Mouse (Mus musculus) 3134 (cell line): Measurements from ENCODE around the gene AC170998.1.

ENCODE experiments used
- DNase-seq: peaks from one replicate; pipeline ENCODE4 v3.0.0-alpha.2; 2011; ENCODE audit warnings: low spot score; ENCODE audit not compliant: insufficient read length; ENCODE audit errors: extremely low read depth

The AC170998.1 gene

GRCm38 (mm10) chr17:28725783-28726182 lies at the start of gene AC170998.1:
Gene AC170998.1, plus strand, starts transcription at chr17:28726083.
- no peak for DNase-seq

DNA sequence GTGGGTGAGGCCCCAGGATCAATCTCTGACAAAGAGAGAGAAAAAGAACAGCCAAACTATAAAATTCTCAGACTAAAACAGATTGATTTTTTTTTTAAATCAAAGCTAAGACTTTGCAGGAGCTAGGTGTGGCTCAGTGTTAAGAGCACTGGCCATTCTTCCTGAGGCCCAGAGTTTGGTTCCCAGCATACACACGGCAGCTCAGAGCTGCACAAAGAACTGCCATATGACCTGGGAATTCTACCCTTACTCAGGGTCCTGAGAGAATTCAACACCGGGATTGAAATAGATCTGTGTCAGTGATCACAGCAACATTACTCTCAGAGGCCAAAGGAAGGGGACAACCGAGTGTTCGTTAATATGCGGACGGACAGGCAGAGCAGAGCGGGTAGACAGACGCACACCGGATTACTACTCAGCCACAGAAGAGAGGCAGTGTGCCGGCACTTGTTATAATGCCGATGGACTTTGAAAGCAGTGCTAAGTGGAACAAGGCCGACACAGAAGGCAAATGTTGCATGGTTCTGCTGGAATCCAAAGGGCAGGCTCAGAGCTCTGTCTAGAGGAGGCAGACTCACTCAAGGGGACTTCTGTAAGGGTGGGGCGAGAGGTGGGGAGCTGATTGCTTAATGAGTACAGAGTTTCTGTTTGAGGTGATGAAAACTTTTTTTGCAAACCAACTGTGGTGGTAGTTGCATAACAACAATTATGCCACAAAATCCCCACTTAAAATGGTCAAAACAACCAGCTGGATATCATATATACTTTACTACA lies 43.4 kb upstream of the AC170998.1 start:
- DNase-seq: no peak

DNA sequence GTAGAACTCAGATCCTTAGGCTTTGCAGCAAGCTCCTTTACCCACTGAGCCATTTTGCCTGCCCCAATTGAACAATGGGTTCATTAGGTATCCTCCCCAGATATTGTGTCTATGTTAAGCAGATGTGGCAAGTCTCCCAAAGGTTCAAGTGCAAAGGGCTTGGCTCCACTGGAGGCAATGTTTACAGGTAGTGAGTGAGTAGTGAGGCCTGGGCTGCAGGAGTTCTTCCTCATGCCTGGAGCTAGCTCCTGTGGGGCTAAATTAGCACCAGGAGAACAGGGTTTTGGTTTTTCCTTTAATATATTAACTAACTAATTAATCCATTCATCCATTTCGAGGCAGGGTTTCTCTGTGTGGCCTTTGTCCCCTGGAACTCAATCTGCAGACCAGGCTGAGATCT lies 42.3 kb upstream of the AC170998.1 start:
- no peak for DNase-seq

DNA sequence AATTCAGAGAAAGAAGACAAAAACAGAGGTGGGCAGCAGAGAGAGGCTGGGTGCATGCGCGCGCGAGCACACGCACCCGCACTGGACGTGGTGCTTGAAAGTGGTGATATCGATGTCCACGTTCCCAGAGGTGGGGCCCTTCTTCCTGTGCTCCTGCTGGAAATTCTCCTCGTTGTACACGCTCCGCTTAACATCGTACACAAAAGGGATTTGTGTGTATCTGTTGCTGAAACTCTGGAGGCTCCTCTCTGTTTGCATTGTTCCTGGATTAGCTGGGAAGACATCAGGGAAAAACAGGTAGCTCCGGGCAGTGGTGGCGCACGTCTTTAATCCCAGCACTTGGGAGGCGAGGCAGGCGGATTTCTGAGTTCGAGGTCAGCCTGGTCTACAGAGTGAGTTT lies 41.3 kb upstream of the AC170998.1 start:
- no peak for DNase-seq

- no peak for DNase-seq
Observed at GRCm38 (mm10) chr17:28687354-28687753, 38.5 kb upstream of the AC170998.1 start.

DNA sequence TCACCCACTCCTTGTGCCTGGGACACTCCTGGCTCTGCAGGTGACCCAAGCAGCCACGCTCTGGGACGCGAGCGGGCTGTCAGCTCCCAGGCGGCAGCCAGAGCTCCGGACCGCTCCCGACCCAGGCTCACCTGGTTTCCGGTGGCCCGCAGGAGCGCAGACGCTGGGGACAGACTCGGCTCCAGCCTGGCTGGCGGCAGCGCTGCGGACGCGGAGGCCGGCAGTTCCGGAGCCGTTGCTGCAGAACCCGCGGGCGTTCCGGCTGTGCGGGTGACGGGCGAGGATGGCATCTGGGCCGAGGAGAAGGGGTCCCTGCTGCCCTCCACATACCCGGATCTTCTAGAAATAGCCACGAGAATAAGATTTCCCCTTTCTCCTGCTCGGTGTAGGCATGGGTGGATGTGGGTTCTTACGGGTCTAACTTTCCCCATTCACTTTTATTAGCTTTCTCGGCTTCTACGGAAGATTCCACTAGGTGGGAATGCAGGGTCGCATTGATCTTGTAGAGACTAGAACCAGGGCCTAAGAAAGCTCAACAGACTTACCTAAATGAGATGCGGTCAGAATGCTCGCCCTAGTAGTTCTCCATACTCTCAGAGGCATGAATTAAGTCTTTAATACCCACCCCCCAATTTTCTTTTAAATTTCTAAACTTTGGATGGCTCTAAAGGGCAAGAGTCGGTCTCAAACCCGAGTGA lies 36.1 kb upstream of the AC170998.1 start, which contains the start of gene Slc26a8:
Gene Slc26a8, minus strand, starts transcription at position 648 of the 698 bp plus-strand sequence.
- DNase-seq: no peak

DNA sequence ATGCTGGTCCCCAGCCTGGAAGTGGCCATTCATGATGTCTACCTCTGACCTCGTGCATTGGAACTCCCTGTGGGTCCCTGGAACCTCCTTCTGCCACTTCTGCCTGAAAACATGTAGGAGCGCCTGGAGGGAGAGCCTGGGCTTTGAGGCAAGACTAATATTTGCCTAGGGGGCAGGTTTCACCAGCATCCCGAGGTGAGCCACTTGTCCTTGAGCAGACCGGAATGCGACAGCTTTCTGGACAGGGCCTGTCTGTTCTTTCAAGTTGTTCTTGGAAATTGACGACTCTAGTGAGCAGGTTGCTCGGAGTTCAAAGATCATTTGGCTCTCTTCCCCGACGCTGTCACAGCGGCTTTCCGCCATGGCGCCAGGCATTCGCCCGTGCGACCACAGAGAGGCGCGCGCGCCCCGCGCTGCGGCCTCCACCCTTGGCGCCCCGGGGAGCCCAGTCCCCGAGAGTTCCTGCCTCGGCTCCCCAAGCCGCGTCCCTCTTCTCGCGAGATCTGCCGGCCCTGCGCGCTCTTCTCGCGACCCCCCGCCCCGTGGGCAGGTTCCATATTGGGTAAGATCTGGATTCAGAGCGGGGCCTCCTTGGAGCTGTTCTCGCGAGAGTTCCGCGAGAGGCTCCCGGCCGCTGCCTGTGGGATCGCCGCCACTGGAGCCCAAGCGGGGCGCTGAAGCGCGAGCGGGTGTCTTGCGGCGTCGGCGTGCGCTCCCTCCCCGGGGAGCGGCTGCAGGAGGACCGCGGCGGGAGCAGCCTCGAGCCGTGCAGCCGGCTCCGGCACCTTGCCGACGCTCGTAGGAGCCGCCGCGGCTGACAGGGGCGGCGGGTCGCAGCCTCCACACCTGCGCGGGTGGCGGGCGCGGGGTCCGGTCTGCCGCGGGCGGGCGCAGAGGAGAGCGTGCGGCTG lies 34.9 kb upstream of the AC170998.1 start, which contains the start of gene Mapk14:
Gene Mapk14, plus strand, starts transcription at position 554 of the 911 bp plus-strand sequence.
- DNase-seq: peak; percentile 100

- peak; percentile 74 for DNase-seq
Observed at GRCm38 (mm10) chr17:28691687-28692340, 34.1 kb upstream of the AC170998.1 start.

DNA sequence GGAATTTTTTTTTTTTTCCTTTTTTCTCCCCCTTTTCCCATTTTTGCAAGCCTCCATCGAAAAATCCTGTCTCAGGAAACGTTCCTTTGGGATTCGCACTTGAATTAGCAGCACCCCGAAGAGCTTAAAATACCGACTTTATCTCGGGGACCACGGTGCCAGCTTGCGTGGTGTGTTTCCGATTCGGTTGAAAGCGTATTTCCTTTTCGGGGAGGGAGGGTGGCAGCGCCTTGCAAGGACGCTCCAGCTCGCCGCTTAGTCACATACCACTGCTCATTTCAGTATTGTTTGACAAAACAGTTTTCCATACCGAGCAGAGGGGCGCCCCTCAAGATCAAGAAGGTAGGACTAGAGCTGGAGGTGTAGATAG lies 33.6 kb upstream of the AC170998.1 start:
- no peak for DNase-seq

DNA sequence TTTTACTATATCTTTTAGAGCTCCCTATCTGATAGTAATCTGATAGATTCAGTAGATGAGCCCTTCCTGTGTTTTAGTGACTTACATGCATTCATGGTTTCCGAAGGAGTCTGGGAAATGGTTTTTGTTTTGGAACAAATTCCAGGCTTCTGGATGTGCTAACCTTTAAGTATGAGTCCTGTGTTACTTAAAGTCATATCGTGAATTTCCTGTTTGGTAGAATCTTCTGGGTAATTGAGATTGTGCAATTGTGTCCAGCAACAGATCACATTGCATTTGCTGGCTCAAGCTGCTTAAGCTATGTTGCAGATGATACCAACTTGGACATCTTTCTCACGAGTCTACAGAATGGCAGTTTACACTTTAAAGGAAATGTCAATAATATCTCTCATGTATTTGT lies 32.8 kb upstream of the AC170998.1 start:
- no peak for DNase-seq

DNA sequence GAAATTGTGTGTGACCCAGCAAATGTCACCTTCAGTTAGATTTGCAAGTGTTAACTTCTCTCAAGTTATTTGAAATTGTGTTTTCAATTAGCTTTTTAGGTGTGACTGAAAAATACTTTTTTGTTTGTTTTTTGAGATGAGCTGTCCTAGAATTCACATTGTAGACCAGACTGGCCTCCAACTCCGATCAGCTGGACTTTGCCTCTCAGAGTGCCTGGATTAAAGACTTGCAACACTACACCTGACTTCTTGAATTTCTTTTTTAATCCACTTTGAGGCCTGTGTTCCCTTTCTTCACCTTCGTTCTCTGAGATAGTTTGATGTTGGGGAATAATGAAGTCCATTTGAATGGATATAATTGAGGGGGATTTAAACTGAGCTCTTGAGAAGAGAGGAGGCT lies 31.8 kb upstream of the AC170998.1 start:
- no peak for DNase-seq

- DNase-seq: no peak
Observed at GRCm38 (mm10) chr17:28694832-28695231, 31.1 kb upstream of the AC170998.1 start.

DNA sequence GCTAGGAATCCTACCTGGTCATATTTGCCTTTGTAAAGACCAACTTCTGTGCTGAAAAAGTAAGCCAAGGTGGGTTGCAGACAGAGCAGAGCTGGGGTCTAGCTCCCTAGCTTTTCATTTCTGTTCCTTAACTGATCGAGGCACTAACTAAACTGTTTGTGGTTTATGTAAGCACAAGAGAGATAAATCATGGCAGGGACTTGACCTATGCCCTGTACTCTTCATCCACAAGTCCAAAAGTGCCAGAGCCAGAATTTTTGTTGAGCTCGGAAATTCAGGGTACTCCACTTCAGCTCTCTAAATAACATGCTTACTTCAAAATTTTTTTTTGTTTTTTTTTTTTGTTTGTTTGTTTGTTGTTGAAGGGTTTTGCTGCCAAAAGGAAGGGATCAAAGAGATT lies 29.2 kb upstream of the AC170998.1 start:
- DNase-seq: no peak

GRCm38 (mm10) chr17:28697290-28698195 lies 28.3 kb upstream of the AC170998.1 start:
- DNase-seq: no peak

- DNase-seq: peak; percentile 30
Observed at GRCm38 (mm10) chr17:28698245-28698644, 27.6 kb upstream of the AC170998.1 start.

- DNase-seq: no peak
Observed at GRCm38 (mm10) chr17:28698672-28699071, 27.2 kb upstream of the AC170998.1 start.

GRCm38 (mm10) chr17:28699789-28700188 lies 26.1 kb upstream of the AC170998.1 start:
- no peak for DNase-seq

GRCm38 (mm10) chr17:28701171-28701570 lies 24.7 kb upstream of the AC170998.1 start:
- no peak for DNase-seq

GRCm38 (mm10) chr17:28701737-28702136 lies 24.1 kb upstream of the AC170998.1 start:
- no peak for DNase-seq
